Mouse (Mus musculus): ENCODE measurements at regions not wholly inside any gene's neighbourhood (a gene's known extent, or its start where the extent isn't known, plus 50 kb on each side); places are given as distances from the start of the nearest gene placed in this dataset.

DNA sequence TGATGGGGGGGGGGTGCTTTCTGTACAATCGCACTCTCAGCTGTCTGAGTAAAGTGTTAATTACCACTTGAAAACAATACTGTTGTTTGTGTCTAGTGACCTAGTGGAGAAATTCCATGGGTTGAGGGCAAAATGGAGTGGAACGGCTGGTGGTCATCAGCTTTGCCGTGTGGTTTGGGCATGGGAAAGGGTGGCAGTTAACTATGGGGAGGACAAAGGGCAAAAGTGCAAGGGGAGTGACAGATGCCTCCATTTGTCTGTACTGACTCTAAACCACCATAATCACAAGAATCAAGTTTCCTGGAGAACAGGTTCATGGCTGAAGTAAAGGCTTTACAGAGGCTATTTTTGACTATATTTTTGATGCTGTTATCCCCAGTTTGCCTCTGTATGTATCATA lies 294.0 kb upstream of the Slc30a5 start:
- no peak for DNase-seq (ENCODE audit: low spot score in 2 of 2)

DNA sequence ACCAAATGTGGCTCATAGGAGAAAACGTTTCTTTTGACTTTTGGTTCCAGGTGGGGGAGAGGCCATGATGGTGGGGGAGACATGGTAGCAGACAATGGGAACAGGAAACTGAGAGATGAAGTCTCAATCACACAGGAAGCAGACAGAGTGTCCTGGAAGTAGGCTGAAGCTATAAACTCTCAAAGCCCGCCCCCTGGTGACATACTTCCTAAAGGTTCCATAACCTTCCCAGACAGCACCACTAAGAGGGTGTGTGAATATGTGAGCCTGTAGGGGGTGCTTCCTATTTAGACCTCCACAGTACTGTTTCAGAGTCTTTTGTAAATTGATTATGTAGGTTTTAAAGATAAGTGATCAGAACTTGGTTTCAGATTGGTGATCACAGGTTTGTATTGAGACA lies 284.1 kb upstream of the Slc30a5 start:
- DNase-seq (ENCODE audit: low spot score in 2 of 2), result no peak

DNA sequence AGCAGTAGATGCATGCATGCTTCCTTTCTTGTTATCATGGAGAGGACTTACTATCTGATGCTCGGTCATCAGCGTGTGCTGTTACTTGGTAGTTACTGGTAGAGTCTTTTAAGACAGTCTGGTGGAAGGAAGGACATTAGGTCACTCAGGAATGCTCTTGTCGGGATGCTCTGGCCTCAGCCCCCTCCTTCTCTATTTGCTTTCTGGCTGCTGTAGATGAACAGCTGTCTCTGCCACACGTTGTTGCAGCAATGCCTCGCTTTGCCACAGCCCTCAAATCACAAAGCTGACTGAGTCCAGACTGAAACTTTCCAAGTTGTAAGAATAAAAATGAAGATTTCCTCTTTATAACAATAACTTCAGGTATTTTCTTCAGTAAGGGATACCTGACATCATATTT lies 282.1 kb upstream of the Slc30a5 start:
- no peak for DNase-seq (ENCODE audit: low spot score in 2 of 2)

DNA sequence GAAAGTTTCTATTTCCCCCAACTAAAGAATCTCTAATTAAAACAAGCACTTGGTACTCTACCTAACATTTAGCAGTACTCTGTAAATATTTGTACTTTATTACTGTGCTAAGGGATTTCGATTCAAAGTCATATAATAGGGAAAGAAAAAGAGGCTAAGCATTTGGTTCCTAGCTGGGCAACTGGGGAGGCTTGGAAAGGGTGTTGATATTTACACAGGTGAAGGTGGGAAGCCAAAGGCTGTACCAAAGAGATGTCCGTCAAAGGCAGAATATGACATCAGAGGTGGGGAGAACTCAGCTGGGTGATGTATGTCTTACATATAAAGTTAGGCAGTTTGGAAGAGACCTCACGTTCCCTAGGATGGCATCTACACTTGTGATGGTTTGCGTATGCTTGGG lies 278.9 kb upstream of the Slc30a5 start:
- DNase-seq (ENCODE audit: low spot score in 2 of 2), result no peak

DNA sequence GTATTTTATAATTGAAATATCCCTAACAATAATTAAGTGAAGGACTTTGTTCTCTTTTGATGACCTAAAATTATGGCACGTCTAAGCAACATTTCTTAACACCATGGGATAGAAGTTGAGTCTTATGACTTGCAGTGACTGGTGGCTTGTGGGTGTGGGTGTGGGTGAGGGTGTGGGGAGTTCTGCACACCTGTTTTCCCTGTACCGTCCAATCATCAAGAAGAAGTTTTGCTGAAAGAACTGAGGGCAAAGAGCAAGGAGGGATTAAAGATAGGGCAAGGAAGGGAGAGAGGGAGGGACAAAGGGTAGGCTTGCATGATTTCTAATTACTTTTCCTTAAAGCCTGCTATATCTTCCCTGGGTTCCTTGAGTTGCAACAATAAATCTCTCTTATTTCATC lies 278.5 kb upstream of the Slc30a5 start:
- no peak for DNase-seq (ENCODE audit: low spot score in 2 of 2)

DNA sequence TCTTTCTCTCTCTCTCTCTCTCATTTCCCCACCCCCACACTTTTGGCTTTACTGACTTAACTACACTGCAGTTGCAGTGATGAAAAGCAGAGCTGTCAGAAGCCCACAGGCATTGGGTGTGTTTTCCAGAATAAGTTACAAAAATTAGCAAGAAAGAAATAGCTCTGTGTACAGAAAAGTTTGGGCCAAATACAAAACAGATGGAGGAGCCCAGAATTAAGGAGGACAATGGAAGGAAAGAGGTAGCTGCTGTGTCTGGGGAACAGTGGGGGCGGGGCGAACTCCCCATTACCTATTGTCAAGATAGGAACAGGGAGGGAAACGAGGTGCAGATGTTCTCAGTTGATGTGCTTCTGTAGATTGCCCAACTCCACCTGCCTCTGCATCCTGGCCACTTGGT lies 267.4 kb upstream of the Slc30a5 start:
- DNase-seq (ENCODE audit: low spot score in 2 of 2), result no peak

DNA sequence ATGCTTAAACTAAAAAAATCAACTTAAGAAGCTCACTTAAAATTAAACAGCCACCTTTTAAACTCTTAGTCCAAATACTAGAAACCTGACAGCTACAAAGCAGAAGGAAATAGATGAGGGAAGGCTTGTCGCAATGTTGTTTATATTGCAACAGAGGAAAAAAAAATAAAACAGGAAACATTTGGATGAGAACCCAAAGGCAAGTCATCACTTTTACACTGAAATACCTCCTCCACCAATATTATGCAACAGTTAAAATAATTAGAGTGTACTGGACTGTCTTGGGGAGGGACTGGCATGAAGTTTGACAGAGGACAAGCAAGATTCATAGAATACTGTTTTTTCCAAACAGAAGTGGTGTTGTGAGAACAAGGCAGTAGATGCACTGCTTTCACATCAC lies 263.6 kb upstream of the Slc30a5 start:
- no peak for DNase-seq (ENCODE audit: low spot score in 2 of 2)

DNA sequence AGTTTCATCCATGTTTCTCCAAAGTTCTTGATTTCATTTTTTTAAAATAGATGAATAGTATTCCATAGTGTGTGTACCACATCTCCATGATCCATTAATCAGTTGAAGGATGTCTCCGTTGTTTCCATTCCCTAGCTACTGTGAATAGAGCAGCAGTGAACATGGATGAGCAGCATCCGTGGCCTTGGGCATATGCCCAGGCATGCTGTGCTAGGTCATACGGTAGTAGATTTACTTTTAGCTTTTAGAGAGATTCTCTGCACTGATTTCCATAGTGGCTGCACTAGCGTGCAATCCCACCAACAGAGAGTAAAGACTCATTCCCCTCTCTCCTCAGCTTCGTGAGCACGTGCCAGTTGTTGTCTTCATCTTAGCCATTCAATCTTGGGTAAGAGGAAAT lies 263.0 kb upstream of the Slc30a5 start:
- DNase-seq (ENCODE audit: low spot score in 2 of 2), result no peak

DNA sequence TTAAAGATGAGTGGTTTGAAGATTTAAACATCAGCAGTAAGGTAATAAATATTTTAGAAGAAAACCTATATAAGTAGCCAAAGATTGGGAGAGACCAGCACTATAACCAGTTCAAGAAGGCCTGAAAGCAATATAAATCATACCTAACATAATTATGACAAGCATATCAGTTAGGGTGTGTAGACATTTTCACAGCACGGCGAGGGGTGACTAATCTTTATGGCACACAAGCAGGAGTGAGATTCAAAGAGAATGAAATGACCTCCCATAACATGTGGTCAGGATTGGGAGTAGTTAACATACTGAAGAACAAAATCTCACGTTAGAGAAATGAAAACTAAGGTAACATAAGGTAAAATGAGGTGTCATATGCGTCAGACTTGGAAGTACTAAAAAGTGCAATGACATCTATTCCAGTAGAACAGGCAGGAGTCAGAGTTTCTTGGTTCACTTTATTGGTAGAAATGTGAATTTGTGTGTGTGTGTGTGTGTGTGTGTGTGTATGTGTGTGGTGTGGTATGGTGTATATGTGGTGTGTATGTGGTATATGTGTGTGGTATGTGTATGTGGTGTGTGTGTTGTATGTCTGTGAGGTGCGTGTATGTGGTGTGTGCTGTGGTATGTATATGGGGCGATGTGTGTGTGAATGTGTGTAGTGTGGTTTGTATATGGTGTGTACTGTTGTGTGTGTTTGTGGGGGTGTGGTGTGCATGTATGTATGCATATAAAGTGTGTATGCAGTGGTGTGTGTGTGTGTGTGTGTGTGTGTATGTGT lies 262.0 kb upstream of the Slc30a5 start:
- DNase-seq (ENCODE audit: low spot score in 2 of 2), result no peak

DNA sequence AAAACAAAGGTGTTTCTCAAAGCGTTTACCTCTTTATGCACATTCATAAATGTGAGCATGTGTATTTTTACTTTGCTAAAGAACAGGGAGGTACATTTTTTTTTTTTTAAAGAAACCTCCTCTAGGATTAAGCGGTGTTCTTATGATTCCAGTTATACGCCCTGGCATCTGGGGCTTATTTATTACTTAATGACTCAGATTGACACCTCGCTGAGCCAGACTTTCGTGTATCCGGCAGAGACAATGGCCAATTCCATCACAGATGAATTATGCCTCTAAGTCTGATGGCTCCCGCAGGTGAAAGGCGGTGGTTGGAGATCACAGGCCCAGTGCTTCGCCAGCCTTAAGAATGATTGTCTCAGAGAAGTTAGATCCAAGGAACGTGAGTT lies 259.5 kb upstream of the Slc30a5 start:
- no peak for DNase-seq (ENCODE audit: low spot score in 2 of 2)

DNA sequence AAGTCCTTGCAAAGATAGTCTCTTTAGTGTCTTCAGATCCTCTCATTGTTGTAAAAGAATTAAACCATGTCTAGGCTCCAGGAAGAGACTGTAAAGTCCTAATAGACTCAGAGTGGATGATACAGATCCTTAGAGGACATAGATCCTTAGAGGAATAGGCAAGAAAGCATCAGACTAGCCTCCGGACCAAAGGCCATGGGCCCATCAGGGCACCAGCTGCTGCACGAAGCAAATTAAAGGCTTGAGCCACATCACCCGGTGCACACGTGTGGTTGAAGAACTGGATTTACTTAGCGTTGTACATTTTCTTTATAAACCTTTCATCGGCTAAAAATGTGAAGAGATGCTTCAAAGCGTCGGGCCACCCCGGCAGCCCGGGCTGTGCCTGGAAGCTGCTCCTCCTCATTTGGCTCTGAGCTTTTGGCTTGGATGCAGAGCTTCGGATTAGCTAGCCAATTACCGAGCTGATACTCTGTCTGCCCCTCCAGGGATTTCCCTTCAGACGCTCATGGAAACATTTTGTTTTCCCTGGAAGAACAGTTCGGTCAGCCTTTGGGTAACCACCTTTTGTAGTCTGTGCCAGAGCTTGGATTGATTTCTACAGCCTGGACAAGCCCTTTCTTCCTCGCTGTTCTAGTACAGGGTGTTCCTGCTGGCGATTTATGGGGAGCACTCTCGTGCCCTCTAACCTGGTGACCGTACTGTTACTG lies 259.0 kb upstream of the Slc30a5 start:
- DNase-seq (ENCODE audit: low spot score in 2 of 2), result no peak

DNA sequence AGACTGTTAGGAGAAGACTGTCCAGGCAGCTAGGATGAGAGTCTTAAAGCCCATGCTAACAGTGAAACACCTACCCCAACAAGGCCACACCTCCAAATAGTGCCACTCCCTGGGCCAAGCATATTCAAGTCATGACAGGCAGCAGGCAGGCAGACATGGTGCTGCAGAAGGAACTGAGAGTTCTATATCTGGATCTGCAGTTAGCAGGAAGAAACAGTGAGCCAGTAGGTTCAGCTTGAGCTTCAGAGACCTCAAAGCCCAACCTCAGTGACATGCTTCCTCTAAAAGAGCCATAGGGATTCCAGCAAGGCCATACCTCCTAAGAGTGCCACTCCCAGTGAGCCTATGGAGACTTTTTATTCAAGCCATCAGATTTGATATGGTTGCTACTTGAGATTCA lies 252.0 kb upstream of the Slc30a5 start:
- DNase-seq (ENCODE audit: low spot score in 2 of 2), result no peak

DNA sequence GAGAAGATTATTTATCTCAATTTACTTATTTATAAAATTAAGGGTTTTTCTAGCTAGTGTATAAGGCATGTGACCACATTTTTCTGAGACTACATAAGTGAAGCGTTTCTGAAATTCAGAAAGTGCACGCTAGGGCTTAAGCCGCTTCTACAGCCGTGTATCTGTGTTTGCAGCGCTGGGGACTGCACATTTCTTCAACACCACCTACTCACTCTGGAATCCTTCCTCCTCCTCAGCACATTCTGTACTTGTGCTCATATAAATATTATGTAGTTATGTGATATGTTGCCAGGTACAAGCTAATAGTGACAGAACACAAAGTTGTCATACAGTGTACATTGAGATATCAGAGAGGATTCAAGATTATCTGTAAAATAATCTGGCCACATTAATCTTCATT lies 251.0 kb upstream of the Slc30a5 start:
- no peak for DNase-seq (ENCODE audit: low spot score in 2 of 2)

DNA sequence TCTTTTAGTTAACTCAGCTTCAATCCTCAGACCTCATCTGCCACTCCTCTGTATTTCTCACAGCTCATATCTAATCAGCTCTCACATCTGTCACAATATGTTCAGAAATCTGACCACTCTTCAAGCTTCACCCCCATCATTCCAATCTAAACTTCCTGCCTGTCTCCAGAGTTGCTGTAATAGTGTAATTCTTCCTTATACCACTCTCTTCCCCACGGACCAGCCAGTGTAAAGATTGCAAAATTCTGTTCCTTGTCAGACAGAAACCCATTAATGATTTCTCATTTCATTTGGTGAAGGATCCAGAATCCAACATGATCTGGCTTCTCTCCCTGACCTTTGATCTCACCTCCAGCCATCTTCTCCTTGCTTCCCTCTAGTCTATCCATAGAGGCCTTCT lies 250.2 kb upstream of the Slc30a5 start:
- DNase-seq (ENCODE audit: low spot score in 2 of 2), result no peak

DNA sequence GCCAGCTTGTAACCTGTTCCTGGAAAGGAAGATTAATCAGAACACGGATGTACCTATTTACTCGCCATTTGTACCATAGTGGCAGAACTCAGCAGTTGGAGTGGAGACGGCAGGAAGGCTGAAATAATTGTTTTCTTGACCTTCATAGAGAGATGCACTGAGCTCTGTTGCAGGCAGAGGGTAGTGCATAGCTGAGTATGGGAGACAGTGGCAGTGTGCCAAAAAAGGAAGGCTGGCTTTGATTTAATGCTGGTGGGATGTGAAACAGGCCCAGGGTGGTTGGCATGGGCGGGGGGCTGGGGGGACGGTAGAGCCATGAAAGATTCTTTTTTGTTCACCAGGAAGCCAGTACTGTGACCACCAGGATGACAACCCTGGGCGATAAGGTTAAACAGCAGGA lies 235.3 kb upstream of the Slc30a5 start:
- DNase-seq (ENCODE audit: low spot score in 2 of 2), result no peak

DNA sequence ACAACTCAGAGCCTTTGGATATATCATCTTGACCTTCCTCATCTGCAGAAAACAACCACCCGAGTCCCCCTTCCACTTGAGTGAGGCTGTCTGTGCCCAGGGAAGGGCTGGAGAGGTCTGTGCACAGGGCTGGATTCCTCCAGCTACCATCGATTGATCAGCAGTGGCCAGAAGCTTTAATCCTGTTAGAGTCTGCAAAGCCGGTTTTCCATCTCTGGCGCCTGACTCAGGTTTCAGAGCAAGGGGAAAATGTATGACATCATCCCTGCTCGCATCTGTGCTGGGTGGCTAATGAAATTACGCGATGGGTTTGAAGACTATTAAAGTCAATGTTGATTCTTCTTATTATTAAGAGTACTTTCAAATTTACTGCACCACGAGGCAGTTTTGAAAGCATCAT lies 229.4 kb upstream of the Slc30a5 start:
- DNase-seq (ENCODE audit: low spot score in 2 of 2), result no peak

DNA sequence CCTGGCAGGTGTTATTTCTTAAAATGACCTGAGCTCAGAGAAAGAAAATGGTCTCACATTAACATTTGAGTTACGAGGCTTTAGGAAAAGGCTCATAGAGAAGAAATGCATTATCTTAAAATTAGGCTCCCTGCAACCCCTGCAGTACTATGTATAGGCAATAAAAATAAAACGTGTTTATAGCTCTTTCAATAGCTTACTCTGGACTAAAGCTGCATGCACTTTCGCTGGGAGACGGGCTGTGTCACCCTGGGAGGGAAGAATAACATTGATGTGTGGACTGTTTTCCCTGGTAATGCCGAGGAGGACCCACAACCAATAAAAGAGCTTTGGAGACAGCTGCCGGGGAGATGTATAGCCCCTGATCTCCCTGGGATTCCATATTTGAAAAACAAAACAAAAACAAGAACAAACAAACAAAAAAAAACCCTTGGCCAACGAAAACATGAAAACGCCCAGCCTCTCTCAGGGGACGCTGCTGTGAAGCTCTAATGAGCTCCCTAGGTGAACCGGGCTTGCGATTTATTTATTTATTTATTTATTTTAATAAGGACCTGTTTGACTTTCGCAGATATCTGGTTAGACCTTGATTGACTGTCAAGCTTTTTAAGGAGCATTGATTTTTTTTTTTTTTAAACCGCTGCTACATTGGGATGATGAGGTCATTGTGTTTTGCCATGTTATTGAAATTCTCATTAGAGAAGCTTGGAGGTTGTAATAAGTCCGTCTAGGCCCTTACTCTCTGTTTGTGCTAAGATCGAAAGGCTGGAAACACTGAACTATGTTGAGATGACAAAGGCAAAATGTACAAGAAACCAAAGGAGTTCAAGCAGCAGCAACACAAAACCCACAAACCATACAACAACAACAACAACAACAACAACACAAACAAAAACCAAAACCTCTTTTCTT lies 228.3 kb upstream of the Slc30a5 start:
- no peak for DNase-seq (ENCODE audit: low spot score in 2 of 2)

DNA sequence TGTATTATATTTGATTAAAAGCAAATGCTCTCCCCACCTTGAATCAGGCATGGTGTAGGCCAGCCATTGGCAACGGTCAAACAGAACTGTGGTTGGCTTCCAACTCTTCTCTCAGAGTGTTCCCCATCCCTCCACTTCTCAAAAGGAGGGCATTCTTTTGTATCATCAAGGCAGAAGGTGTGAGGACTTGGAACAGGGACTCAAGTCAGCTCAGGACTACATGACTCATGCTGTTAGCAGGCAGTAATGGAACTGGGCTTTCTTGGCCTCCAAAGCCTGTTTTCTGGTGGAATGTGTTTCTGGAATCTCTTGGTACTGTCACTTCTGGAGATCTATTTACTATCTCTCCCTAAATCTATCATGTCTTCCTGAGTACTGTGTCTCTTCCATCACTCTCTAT lies 216.3 kb upstream of the Slc30a5 start:
- DNase-seq (ENCODE audit: low spot score in 2 of 2), result no peak

DNA sequence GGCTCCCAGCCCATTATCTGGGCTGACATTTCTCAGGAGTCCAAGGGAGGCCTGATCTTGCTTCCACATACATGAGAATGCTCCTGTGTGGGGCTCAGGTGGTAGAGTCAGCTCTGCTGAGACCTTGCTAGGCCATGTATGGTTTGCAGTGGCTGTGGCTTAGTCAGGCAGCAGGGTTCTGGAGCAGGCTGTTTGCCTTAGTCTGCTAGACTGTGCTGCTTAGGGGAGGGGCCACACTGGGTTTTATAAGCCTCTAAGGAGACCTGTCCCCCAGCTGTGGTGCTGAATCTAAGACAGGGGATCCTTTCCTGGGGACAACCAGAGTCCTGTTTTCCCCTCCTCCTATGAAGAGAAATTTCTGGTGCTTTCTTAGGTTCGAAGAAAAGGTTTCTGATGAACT lies 199.4 kb upstream of the Slc30a5 start:
- no peak for DNase-seq (ENCODE audit: low spot score in 2 of 2)

DNA sequence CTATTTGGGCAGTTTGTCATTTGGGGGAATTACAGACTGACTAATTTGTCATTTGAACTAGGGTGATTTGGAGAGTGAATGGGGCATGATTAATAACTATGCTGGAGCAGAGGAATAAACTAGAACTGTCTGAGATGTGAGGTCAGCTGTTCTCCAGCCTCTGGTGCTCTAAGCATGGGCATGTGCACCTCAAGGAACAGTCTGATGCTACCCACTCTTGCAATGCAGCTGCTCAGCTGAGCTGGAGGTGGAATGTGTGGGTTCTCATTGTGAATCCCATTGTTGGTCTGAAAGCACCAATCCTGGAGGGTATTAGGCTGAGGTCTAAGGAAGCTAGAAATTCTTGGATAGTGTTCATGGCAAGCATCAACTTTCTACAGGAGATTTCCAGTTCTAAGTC lies 192.8 kb upstream of the Slc30a5 start:
- no peak for DNase-seq (ENCODE audit: low spot score in 2 of 2)

DNA sequence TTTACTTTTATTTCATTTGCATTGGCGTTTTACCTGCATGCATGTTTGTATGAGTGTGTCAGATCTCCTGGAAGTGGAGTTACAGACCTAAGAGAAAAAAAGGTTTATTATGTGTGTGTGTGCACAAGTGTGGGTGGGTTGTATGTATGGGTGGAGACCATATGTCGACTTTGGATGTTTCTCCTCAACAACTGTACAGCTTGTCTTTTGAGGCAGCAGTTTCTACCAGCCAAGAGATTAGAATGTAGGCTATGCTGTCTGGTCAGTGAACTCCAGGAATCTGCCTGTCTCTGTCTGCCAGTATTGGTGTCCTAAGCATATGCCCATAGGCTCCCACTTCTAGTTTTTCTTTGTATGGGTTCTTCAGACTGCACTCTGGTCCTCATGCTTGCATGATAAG lies 192.3 kb upstream of the Slc30a5 start:
- DNase-seq (ENCODE audit: low spot score in 2 of 2), result no peak

DNA sequence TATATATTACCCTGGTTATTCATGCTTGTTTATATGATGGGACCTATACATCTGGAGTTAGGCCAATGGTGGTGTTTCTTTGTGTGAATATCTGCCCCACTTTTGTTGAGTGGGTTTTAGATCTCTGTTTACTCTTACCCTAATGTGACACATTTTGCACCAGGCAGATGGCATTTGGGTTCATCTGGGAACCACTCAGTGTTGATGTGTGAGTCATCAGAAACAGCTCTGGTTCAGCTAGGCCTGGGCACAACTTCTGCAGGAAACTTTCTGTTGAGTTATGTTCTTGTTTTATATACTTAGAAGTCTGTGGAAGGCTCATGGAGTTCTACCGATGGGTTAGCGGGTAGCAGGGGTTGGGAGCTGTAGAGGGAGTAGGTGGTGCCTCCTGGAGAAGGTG lies 191.7 kb upstream of the Slc30a5 start:
- DNase-seq (ENCODE audit: low spot score in 2 of 2), result no peak

DNA sequence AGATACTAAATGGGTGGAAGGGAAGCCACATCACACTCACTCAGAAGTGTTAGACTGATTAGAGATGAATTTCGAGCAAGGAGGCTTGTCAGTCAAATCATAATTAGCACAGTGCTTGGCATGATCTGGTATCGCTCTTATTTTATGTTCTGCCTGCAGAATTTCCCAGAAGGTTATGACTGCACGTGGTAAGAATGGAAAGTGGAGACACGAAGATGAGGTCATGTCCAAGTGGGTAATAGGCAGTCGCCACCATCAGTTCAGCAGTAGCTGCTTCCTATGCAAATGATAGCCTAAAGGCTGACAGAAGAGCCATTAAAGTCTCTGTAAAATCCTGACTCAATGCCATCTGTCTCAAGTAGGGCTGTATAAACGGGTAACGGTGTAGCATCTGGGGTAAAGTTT lies 186.0 kb upstream of the Slc30a5 start:
- no peak for DNase-seq (ENCODE audit: low spot score in 2 of 2)
